Comparison of ENCODE assay signal across 24 mouse cellular contexts in genomic region chr2:115126625-115127369, GRCm38 (mm10).
DNase-seq lines count a peak whose midpoint lies in the region; ATAC-seq lines count a peak whose summit lies in the region.
"Had no signal": no experiment of that assay in that cellular context is flagged by ENCODE, and none has a peak within 500 bp of the region (broad histone marks: within the 10 kb centered on the region; RNA-seq: fewer than 3 reads in every experiment).

No protein-coding gene starts in this region.

- ATAC-seq in embryonic facial prominence, embryonic 14.5 days (ENCODE audit: low read depth) = no peak
- ATAC-seq in midbrain, embryonic 11.5 days (ENCODE audit: low FRiP score) = no peak
- no peak for ATAC-seq in midbrain, embryonic 16.5 days
- peak; percentile 86 for ATAC-seq in neural tube, embryonic 14.5 days (ENCODE audit: low read depth)
- no peak for ATAC-seq in inflammation-experienced regulatory T-cells, adult 6 months
- ATAC-seq: activated CD4-positive, CD25-positive, alpha-beta regulatory T cell, adult 4 months; CD4-positive, CD25-positive, alpha-beta regulatory T cell, adult 4 months; forebrain, embryonic 13.5 days; forebrain, embryonic 15.5 days; forebrain, postnatal 0 days; Patski had no signal

- no peaks in the 10 kb centered on the region for H3K9me3 ChIP-seq in embryonic facial prominence, embryonic 14.5 days (ENCODE audit: control insufficient read depth, low read length)
- no peaks in the 10 kb centered on the region for H3K9me3 ChIP-seq in embryonic facial prominence, embryonic 10.5 days
- H3K9me3 ChIP-seq in midbrain, embryonic 11.5 days (ENCODE audit: control insufficient read depth, low read length) = no peaks in the 10 kb centered on the region
- no peaks in the 10 kb centered on the region for H3K9me3 ChIP-seq in midbrain, embryonic 16.5 days (replicated peaks; ENCODE audit: control insufficient read depth, low read length, poor library complexity, severe bottlenecking)
- H3K9me3 ChIP-seq in neural tube, embryonic 14.5 days (ENCODE audit: control insufficient read depth, low read length) = no peaks in the 10 kb centered on the region
- H3K9me3 ChIP-seq: embryonic facial prominence, embryonic 13.5 days; forebrain, embryonic 13.5 days; forebrain, embryonic 15.5 days; G1E had no signal

- H3K27ac ChIP-seq in embryonic facial prominence, embryonic 14.5 days (replicated peaks; ENCODE audit: low read depth, low read length) = no peak overlapping the region
- no peak overlapping the region for H3K27ac ChIP-seq in embryonic facial prominence, embryonic 10.5 days (replicated peaks)
- no peak overlapping the region for H3K27ac ChIP-seq in midbrain, embryonic 11.5 days (ENCODE audit: low read depth, low read length)
- no peak overlapping the region for H3K27ac ChIP-seq in midbrain, embryonic 16.5 days (ENCODE audit: low read length)
- no peak overlapping the region for H3K27ac ChIP-seq in neural tube, embryonic 14.5 days (ENCODE audit: low read depth, low read length)
- H3K27ac ChIP-seq: embryonic facial prominence, embryonic 13.5 days; forebrain, embryonic 13.5 days; forebrain, embryonic 15.5 days had no signal

- WGBS in embryonic facial prominence, embryonic 14.5 days = 72% methylated on average over 6 of the region's 6 CpGs
- WGBS in embryonic facial prominence, embryonic 10.5 days = 93% methylated on average over 6 of the region's 6 CpGs
- WGBS in midbrain, embryonic 11.5 days = 90% methylated on average over 6 of the region's 6 CpGs
- WGBS in midbrain, embryonic 16.5 days = 78% methylated on average over 6 of the region's 6 CpGs
- 54% methylated on average over 6 of the region's 6 CpGs for WGBS in neural tube, embryonic 14.5 days

- no peak overlapping the region for H3K4me2 ChIP-seq in embryonic facial prominence, embryonic 14.5 days (ENCODE audit: low read depth, low read length)
- H3K4me2 ChIP-seq in midbrain, embryonic 11.5 days = no peak overlapping the region
- H3K4me2 ChIP-seq in midbrain, embryonic 16.5 days (ENCODE audit: low read length) = no peak overlapping the region
- H3K4me2 ChIP-seq in neural tube, embryonic 14.5 days (ENCODE audit: low read depth, low read length) = no peak overlapping the region
- H3K4me2 ChIP-seq: embryonic facial prominence, embryonic 13.5 days; forebrain, embryonic 13.5 days; forebrain, embryonic 15.5 days had no signal

- no peak overlapping the region for H3K9ac ChIP-seq in embryonic facial prominence, embryonic 14.5 days (ENCODE audit: low read depth, low read length)
- H3K9ac ChIP-seq in midbrain, embryonic 11.5 days (ENCODE audit: low read length) = no peak overlapping the region
- no peak overlapping the region for H3K9ac ChIP-seq in midbrain, embryonic 16.5 days (ENCODE audit: low read depth, low read length)
- H3K9ac ChIP-seq in neural tube, embryonic 14.5 days (replicated peaks; ENCODE audit: low read depth, low read length) = no peak overlapping the region
- H3K9ac ChIP-seq: embryonic facial prominence, embryonic 13.5 days; forebrain, embryonic 13.5 days; forebrain, embryonic 15.5 days; forebrain, postnatal 0 days had no signal

- H3K27me3 ChIP-seq in embryonic facial prominence, embryonic 14.5 days (replicated peaks; ENCODE audit: control insufficient read depth, insufficient read depth, low read length) = no peaks in the 10 kb centered on the region
- no peaks in the 10 kb centered on the region for H3K27me3 ChIP-seq in embryonic facial prominence, embryonic 10.5 days (replicated peaks; ENCODE audit: low read depth, poor library complexity, severe bottlenecking)
- no peaks in the 10 kb centered on the region; the same call in 1 of the 2 replicates for H3K27me3 ChIP-seq in midbrain, embryonic 11.5 days (ENCODE audit: control insufficient read depth, insufficient read depth, low read length)
- no peaks in the 10 kb centered on the region for H3K27me3 ChIP-seq in midbrain, embryonic 16.5 days (ENCODE audit: control insufficient read depth, insufficient read depth, low read depth, low read length)
- H3K27me3 ChIP-seq in neural tube, embryonic 14.5 days (ENCODE audit: control insufficient read depth, insufficient read depth, low read length) = no peaks in the 10 kb centered on the region
- H3K27me3 ChIP-seq: CH12.LX; embryonic facial prominence, embryonic 13.5 days; forebrain, embryonic 13.5 days; forebrain, embryonic 15.5 days; Patski had no signal

- 0 out of 2 replicates have a peak, but pooled peaks cover 3% of the 10 kb centered on the region for H3K4me1 ChIP-seq in embryonic facial prominence, embryonic 14.5 days (ENCODE audit: control insufficient read depth, insufficient read depth, low read length)
- peaks cover 10% of the 10 kb centered on the region for H3K4me1 ChIP-seq in embryonic facial prominence, embryonic 10.5 days
- H3K4me1 ChIP-seq in midbrain, embryonic 11.5 days (ENCODE audit: control insufficient read depth, insufficient read depth, low read length) = peaks cover 3% of the 10 kb centered on the region; the same call in 1 of the 2 replicates
- H3K4me1 ChIP-seq in midbrain, embryonic 16.5 days (ENCODE audit: control insufficient read depth, insufficient read depth, low read length) = no peaks in the 10 kb centered on the region
- no peaks in the 10 kb centered on the region for H3K4me1 ChIP-seq in neural tube, embryonic 14.5 days (ENCODE audit: control insufficient read depth, insufficient read depth, low read length)
- H3K4me1 ChIP-seq: embryonic facial prominence, embryonic 13.5 days had no signal

- peak; percentile 39 for DNase-seq in embryonic facial prominence, embryonic 14.5 days (ENCODE audit: low spot score)
- no peak for DNase-seq in embryonic facial prominence, embryonic 10.5 days (ENCODE audit: low spot score)
- peak; percentile 21 for DNase-seq in midbrain, embryonic 11.5 days (ENCODE audit: low spot score, missing footprints)
- DNase-seq: adrenal gland, adult 8-10 months; adrenal gland, postnatal 14 days; adrenal gland, postnatal 36 days; B cell, adult 2 months; cerebellum, adult 11-12 months; cerebellum, adult 2 months; cerebellum, adult 9-10 months; cerebellum, postnatal 10 days; cerebellum, postnatal 25 days; forebrain, postnatal 0 days had no signal

- H3K4me3 ChIP-seq in embryonic facial prominence, embryonic 14.5 days (ENCODE audit: low read depth, low read length) = no peak overlapping the region
- H3K4me3 ChIP-seq in embryonic facial prominence, embryonic 10.5 days = no peak overlapping the region
- H3K4me3 ChIP-seq in midbrain, embryonic 11.5 days (ENCODE audit: low read depth, low read length) = no peak overlapping the region
- H3K4me3 ChIP-seq in midbrain, embryonic 16.5 days (ENCODE audit: low read depth, low read length) = no peak overlapping the region
- no peak overlapping the region for H3K4me3 ChIP-seq in neural tube, embryonic 14.5 days (ENCODE audit: low read depth, low read length)
- H3K4me3 ChIP-seq: embryonic facial prominence, embryonic 13.5 days; forebrain, embryonic 13.5 days; forebrain, embryonic 15.5 days had no signal

- H3K36me3 ChIP-seq in embryonic facial prominence, embryonic 14.5 days (ENCODE audit: control insufficient read depth, insufficient read depth, low read length) = no peaks in the 10 kb centered on the region
- H3K36me3 ChIP-seq in embryonic facial prominence, embryonic 10.5 days (replicated peaks) = no peaks in the 10 kb centered on the region
- no peaks in the 10 kb centered on the region for H3K36me3 ChIP-seq in midbrain, embryonic 11.5 days (ENCODE audit: control insufficient read depth, insufficient read depth, low read length)
- H3K36me3 ChIP-seq in midbrain, embryonic 16.5 days (ENCODE audit: control insufficient read depth, insufficient read depth, low read length) = no peaks in the 10 kb centered on the region
- no peaks in the 10 kb centered on the region for H3K36me3 ChIP-seq in neural tube, embryonic 14.5 days (ENCODE audit: control insufficient read depth, insufficient read depth, low read length)
- H3K36me3 ChIP-seq: embryonic facial prominence, embryonic 13.5 days; forebrain, embryonic 15.5 days; G1E had no signal
